Mouse (Mus musculus) left cerebral cortex, adult 8-10 months (tissue): Measurements from ENCODE around the gene Etv4. TPM values are rescaled to one million over a fixed set of nuclear protein-coding genes. Genes with fewer than 3 reads are reported as not detected.

Experiments used
- DNase-seq, 2 experiments: peaks; one replicate each; pipeline ENCODE4 v3.0.0; 2022; ENCODE audit warnings: low spot score in 2 of 2
- total RNA-seq, 4 experiments: library from RNA; stranded (reverse); gene quantifications; 2 replicates each; pipeline ENCODE4 v1.2.4; 2022

The Etv4 gene
- total RNA-seq, 4 experiments from 2014 or later: 10.2 to 13.5 (median 11.1) TPM

DNA sequence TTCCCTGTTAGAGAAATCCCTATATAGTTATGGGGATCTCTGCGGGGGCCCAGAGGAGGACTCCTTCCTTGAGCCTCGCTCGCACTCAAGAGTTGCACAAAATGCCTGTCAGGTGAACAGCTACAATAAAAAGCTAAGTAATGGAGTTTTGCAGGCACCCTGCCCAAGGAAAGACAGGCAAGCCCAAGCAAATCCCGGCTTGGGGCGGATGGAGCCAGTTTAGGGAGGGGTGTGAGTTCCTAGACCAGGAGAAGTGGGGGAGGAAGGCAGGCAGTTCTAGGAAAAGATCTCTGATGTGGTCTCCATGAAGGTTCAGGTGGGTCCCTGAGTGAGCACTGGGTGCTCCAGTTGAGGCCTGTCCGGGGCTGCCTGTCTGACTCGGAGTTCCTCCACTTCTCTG, 1.5 kb upstream of the Etv4 start:
- no peak for DNase-seq

DNA sequence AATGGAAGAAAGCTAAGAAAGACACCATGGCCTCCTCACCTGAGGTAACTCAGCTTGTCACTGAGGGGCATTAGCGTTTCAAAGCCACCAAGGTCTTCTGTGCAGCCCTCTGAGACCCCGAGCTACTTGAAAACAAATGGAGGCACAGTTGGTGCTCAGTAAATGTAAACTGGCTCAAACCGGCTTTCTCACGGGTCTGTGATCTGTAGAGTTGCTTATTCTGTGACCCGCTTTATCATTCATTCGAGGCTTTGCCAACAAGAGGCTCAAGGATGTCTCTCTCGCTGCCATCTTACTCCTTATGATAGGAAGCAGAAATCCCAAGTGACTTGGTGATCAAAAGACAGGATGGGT, 658 bp upstream of the Etv4 start:
- no peak for DNase-seq

DNA sequence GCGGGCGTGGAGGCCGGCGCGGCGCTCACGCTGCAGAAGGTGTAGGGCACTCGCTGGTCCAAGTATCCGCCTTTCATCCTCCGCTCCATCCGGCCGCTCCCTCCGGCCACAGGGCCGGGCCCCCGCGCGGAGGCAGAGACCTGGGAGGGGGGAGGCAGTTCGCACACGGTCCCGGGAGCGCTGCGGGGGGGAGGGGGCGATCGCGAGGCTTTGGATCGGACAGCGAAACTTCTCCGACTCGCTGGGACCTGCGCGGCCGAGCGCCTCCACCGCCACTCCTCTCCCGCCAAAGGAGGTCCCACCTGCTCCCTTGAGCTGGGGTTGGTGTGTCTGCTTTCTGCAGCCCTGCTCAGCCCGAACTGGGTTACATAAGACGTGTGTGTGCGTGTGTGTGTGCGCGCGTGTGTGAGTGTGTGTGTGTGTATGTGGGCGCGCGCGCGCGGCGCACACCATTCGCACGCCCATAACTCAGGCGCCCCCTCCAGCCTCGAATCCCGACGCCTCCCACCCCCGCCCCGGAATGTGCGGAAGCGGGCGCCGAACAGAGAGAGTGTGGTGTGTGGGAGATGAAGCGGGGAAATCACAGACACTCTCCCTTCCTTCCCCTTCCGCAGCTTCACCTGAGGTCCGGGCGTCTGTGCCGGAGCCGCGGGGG, 556 bp downstream of the Etv4 start:
- peak; percentile 27 to 37 for DNase-seq

DNA sequence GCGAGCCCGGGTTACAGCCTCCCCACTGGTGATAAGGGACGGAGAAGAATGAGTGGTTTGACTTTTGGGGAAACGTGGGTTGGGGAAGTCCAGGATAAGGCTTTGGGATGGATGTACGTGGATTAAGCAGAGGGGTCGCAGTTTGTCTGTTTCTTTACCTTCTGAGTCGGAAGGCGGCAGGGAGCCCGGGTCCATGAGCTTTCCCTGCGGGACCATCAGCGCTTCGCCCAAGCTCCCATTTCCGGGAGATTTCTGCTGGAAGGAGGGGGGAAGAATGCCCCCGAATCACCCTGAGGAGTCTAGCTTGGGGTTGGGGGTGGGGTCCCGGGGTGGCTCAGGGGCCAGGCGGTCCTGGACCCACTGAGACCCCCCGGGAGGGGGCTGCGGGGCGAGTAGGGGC, 1.1 kb downstream of the Etv4 start:
- no peak for DNase-seq

DNA sequence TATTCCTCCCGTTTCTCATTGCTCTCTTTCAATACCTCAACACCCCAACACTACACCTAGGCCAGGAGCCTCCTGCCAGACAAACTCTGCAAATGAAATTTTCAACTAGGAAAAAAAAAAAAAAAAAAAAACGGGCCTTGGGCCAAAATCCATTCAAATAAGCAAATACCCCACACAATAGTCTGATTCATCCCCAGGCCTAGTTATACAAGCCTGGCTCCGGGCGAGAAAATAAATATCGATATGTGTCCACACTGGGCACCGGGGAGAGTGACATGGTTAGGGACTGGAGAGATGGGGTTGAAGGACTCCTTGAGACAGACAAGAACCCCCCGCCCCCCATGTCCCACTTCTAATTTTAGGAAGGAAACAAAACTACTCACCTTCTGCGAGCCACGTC, 1.6 kb downstream of the Etv4 start:
- no peak for DNase-seq

DNA sequence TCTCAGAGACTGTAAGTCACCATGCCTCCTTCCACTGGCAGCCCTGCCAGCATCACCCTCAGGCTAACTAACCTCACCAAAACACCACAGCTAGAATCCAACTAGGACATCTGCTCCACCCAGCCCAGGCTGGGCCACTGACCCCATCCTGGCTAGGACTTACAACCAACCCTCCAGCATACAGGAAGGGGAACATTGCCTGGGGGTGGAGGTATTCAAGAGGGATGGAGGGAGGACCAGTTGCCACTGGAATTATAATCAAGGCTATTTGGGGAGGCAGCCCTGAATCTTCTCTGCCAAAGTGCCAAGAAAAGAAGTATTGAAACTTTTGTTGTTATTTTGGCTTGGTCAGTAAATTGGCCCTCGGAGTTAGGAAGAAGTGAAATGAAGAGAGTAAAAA, 2.0 kb downstream of the Etv4 start:
- peak in 1 of 2 experiments; percentile 34 for DNase-seq

DNA sequence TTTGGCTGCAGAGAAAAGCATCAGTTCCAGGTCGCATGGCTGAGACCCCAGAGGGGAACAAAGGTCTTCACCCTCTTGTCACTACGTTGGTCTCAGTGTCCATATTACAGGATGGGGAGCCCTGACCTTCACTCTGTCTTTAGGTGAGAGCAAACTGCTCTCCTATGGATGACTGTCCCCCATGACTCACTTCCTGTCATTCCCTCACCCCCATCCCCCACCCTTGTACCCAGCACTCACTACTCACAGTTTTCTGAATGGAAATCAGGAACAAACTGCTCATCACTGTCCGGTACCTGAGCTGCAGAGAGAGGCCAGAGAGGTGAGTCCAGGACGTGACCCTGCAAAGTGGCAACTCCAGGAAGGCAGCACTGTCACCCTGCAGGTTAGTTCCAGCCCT, 8.3 kb downstream of the Etv4 start:
- no peak for DNase-seq

DNA sequence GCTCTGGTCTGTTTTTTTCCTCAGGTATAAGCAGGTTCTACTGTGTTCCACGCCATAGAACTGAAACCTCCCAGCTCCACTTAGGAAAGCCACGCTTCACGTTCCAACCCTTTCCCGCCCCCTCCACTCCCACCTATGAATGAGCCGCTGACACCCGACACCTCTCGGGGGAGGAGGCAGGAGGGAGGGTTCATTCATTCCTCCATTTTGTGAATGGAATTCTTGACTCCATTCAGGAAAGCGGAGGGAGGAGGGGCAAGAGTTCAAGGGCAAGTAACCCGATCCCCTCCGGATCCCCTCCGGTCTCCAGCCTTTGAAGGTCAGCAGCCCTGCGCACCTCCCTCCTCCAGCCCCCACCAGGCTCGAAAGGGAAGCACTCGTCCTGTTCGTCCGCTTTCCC, 12.7 kb downstream of the Etv4 start:
- no peak for DNase-seq

DNA sequence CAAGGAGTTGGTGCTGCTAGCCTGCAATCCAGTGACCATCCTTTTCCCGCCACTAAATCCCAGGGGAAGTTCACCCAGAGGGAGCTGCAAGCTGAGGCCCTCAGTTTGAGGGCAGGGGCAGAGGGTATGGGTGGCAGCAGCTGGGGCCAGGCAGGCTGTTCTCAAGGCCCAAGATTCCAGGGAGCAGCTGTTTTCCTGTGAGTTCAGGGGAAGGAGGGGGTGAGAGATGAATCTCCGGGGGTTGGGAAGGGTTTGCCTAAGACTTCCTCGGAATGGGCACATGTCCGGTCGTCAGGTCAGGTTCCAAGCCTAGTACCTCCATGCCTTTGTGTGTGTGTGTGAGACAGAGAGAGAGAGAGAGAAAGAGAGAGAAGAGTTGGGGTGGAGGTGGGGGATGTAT, 13.1 kb downstream of the Etv4 start:
- DNase-seq: no peak

DNA sequence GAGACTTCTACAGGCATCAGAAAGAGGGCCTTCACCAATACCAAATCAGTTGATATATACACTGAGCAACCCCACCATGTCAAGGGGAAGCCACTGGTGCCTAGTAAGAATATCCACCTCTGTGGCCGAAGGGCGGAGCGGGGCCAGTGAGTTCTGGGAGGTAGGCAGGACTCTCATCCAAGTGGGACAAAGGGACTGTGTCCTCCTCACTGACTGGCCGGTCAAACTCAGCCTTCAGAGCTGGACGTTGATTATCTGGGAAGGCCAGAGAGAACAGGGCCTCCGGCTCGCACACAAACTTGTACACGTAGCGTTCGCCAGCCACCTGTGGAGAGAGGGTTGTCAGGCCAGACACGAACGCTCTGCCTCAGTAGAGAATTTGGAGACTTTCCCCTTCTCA, 14.9 kb downstream of the Etv4 start:
- DNase-seq: no peak

DNA sequence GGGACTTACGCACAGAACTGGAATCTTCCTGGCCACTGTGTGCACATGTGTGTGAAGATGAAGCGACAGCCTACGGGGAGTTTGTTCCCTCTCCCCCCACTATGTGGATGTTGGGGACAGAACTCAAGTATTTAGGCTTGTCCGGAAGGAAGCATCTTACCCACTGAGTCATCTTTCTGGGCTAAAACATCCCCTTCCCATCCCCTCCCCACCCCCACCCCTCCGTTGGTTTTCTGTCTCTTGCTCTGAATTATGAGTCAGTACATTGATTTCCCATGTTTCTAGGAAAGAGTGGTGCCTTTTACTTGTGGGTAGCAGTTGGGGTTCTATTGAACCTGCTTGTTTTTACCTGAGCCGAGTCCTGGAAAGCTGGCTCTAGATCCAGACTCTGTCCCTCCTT, 16.4 kb downstream of the Etv4 start:
- no peak for DNase-seq

DNA sequence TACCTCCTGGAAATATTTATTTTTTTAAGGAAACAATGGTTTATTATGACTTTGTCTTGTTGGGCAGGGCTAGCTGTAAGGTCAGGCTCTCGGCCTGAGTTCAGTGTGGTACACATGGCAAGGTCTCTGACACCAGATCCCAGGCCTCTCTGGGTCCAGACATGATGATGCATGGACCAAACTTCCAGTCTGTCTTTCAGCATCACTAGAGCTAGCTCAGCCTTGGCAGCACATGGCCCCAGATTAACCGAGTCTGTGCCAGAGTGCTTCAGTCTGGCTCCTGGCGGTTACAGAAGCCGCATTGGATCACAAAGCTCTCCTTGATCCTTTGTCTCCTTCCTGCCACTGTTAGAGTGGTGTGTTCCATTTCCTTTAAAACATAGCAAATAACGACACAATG, 17.8 kb downstream of the Etv4 start:
- no peak for DNase-seq

DNA sequence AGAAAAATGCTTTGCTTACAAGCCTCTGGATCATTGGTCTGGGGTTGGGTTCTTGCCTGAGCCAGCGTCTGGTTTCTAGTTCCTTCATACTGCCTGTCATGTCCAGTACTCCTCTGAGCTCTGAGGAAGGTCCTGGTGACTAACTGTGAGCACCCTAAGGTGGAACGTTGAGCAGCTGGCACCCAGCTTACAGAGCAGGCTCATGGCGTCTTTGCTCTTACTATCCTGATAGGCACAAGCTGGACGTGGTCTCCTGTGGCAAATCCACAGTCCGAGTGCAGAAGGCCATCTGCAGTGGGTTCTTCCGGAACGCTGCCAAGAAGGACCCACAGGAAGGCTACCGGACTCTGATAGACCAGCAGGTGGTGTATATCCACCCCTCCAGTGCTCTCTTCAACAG, 20.6 kb downstream of the Etv4 start:
- DNase-seq: no peak

DNA sequence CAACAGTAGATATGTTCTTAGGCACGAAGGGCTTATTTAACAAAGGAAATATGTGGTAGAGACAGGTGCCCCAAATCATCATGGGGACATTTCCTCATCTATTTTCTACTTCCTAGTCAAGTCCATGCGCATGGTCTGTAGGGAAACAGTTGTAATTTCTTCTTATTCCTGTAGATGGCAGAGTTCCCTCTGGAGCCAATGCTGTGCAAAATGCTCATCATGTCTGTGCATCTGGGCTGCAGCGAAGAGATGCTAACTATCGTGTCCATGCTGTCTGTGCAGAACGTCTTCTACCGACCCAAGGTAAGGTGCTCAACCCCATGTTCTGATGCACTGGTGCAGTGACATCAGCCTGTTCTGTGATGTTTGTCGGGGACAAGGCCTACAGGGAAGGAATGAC, 21.4 kb downstream of the Etv4 start:
- DNase-seq: no peak

DNA sequence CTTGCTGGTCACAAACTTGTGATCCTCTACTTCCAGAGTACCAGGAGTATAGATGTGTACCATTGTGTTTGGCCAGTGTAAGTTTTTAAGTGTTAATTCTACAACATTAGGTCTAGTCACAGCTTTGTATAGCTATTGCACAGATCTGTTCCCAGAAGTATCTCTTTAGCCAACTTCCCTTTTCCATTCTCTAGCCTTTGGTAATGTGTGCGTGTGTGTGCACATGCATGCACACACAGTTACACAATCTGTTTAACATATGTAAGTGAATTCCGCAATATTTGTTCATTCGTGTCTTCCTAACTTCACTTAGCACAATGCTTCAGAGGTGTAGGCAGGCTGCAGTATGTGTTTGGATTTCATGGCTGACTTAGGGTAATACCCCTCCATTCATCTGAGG, 25.6 kb downstream of the Etv4 start:
- no peak for DNase-seq

DNA sequence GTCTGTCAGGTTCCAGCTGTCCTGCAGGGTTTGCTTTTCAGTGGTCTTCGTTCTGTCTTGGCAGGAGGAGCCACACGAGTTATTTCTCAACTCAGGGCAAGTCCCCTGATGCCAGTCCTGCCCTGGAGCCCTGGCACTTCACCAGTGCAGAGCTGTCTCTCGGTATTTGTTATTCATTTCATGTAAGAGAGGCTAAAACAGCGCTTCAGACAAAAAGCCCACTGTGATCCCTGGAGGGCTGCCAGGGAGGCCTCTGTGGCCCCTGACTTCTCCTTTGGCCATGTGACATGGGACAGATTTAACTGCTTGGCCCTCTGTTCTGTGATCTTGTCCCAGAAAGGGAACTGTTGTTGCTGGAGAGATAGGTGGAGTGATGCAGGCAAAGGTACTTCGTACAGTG, 26.7 kb downstream of the Etv4 start:
- peak in 1 of 2 experiments; percentile 51 for DNase-seq

DNA sequence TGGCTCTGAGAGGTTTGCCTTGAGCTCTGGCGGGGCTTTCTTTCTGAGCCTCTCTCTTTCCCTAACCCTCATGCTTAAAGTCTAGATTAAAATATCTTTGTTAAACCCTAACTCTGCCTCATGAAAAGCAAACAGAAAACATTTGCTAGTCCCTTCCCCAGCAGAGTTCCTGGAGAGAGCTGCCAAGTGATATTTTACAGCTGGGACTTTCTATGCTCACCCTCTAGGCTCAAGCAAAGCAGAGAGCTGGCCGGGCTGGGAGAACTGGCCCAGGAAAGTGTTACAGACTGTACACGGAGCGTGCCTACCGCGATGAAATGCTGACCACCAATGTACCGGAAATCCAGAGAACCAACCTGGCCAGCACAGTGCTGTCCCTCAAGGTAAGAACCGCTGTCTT, 27.8 kb downstream of the Etv4 start:
- DNase-seq: no peak

DNA sequence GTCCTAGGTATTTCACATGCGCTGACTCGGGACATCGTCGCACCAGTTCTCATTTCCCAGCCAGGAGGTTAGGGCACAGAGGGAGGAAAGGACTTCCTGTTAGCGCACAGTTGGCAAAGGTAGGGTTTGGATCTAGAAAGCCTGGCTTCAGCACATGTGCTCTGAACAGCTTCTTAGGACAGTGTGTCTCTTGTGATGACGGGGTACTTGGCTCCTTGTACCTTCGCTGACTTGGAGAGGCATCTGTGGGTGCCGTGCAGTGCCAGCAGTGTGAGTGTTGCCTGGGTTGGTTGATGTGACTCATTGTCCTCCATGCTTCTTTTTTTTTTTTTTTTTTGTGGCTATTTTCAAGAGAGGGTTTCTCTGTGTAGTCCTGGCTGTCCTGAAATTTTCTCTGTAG, 28.6 kb downstream of the Etv4 start:
- peak in 1 of 2 experiments; percentile 37 for DNase-seq

DNA sequence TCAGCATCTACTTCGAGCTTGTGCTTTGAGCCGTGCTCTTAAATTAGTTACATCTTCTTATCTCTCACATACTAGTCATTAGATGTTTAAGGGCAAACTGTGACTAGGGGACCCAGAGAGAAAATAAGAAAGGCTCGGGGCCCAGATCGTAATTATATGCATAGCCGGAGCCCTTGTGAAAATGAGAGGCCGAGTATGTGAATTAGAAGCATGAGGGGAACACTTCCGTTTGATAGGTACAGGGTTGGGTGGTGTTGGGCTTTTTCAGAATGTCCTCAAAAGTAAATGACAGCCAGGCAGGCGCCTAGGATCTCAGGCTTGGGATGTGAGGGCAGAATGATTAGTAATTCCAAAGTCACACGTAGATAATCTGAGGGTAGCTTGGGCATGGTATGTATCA, 51.6 kb downstream of the Etv4 start:
- DNase-seq: no peak

DNA sequence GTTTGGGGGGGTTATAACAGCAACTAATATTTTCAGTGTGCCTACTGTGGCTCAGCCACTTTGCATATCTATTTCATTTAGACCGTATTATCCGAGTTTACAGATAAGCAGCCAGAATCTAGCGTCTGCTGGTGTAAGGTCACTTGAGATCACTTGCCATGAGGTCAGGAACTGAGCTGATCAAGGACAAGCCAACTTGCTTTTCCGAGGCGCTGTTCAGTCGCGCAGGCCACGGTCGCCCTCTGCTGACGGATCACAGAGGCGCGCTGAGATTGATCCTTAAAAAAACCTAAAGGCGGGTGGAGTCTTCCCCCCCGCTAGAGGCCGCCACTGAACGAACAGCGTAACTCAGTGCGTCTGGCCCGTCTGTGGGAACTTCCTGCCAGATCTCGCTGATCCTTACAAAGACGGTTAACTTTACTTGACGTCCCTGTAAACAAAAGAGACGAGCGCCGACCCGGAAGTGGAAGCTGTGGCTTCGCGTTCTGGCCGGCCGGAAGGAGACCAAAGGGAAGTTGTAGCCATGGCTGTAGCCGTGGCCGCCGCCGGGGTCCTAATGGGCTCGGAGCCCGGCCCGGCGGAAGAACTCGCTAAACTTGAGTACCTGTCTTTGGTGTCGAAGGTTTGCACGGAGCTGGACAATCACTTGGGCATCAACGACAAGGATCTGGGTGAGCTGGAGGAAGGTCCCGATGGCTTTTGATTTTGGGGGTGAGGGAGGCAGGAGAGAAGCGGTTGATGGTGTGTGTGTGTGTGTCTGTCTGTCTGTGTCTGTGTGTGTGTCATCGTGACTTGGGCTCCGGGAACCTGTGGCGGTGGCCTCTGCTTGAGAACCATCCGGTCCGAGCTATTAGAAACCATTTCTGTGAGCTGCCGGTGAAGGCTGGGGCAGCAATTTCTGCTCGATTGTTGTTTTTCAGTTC, 52.4 kb downstream of the Etv4 start, which contains the start of gene Dhx8:
Dhx8 (plus strand) TSS at position 402 of the 923 bp plus-strand sequence.
- DNase-seq: peak; percentile 97 to 98

DNA sequence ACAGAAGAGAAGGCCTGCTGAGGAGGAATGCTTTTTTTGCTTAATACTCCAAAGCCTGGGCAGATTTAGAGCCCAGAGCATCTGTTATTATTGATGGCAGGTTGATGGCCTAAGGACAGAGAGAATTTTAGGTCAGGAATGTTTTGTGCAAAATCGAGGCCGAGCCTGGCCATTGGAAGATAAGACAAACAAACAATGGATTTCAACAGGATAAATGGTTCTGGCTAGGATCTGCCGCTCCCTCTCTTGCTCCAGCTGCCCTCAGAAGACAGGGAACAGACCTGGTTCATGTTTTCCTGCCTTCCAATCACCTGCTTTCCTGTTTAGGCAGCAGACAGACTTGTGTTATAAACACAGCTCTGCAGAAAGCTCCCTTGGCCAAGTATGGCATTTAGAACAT, 55.9 kb downstream of the Etv4 start:
- DNase-seq: no peak

DNA sequence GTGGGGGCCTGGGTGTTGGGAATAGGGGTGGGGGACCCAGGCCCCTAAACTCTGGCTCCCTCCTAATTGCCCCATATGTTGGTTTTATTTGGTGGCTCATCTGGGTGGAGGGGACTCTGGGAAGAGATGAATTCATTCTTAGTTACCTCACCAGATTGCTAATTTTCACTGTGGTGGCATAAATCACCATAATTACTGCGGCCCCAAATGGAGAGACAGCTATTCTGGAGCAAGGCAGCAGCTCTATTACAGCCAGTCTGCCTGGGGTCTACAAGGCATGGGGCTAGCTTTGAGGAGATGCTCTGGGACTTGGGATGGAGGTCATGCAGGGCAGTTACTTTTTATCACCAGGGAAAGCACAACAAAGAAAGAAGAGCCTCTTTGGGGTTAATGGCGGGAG, 58.4 kb downstream of the Etv4 start:
- no peak for DNase-seq

DNA sequence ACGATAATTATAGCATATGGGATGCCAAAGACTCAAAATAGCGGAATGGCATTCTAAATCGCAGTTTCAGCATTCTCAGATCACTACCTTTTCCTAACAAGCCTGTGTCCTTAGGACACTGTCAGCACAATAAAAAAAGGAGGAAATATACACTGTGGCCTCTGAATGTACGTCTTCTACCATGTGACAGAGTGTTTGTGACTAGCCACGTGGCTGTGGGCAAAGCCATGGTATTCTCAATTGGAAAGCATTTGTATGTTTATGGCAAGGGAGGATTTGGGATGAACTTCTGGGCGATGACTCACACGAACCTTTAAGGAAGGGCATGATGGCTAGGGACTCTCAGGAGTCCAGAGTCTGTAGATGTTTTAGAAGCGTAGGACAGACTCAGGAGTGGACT, 60.1 kb downstream of the Etv4 start:
- no peak for DNase-seq
